Mouse (Mus musculus): ENCODE data around the gene H60b. TPM values are rescaled to one million over a fixed set of nuclear protein-coding genes. Genes with fewer than 3 reads are reported as not detected.

The H60b gene
- polyA plus RNA-seq, 1 experiment from 2014 or later: 0.32 TPM

GRCm38 (mm10) chr10:22297766-22298461, 139.5 kb downstream of the H60b start:
- ATAC-seq (no peak), DNase-seq (ENCODE audit: low spot score) (no peak)
- Histone ChIP-seq H3K27ac (ENCODE audit: low read depth, low read length) (no peak overlapping the region), H3K9me3 (replicated peaks; ENCODE audit: control insufficient read depth, low read length) (no peaks in the 10 kb centered on the region), H3K4me3 (ENCODE audit: low read depth, low read length) (no peak overlapping the region), H3K36me3 (ENCODE audit: control insufficient read depth, insufficient read depth, low read length) (no peaks in the 10 kb centered on the region), H3K27me3 (replicated peaks; ENCODE audit: control insufficient read depth, insufficient read depth, low read length) (no peaks in the 10 kb centered on the region), H3K4me1 (ENCODE audit: control insufficient read depth, insufficient read depth, low read length) (no peaks in the 10 kb centered on the region), H3K4me2 (ENCODE audit: low read length) (no peak overlapping the region), H3K9ac (ENCODE audit: low read length) (no peak overlapping the region)
- 75% methylated on average over 8 of the region's 8 CpGs for WGBS

- WGBS: 71% methylated on average over 2 of the region's 2 CpGs
Measured at GRCm38 (mm10) chr10:22299324-22299723, 140.9 kb downstream of the H60b start.

GRCm38 (mm10) chr10:22301641-22302040, 143.3 kb downstream of the H60b start:
- H3K27ac ChIP-seq (ENCODE audit: low read depth, low read length): no peak overlapping the region
- ATAC-seq: no peak
- no peaks in the 10 kb centered on the region for H3K9me3 ChIP-seq (replicated peaks; ENCODE audit: control insufficient read depth, low read length)
- WGBS: 69% methylated on average over 1 of the region's 1 CpGs
- no peaks in the 10 kb centered on the region for H3K27me3 ChIP-seq (replicated peaks; ENCODE audit: control insufficient read depth, insufficient read depth, low read length)
- H3K9ac ChIP-seq (ENCODE audit: low read length): no peak overlapping the region
- no peak for DNase-seq (ENCODE audit: low spot score)
- no peaks in the 10 kb centered on the region for H3K36me3 ChIP-seq (ENCODE audit: control insufficient read depth, insufficient read depth, low read length)
- no peak overlapping the region for H3K4me2 ChIP-seq (ENCODE audit: low read length)
- no peaks in the 10 kb centered on the region for H3K4me1 ChIP-seq (ENCODE audit: control insufficient read depth, insufficient read depth, low read length)
- no peak overlapping the region for H3K4me3 ChIP-seq (ENCODE audit: low read depth, low read length)

More at GRCm38 (mm10) chr10:22299324-22299723, 140.9 kb downstream of the H60b start:
- H3K36me3 ChIP-seq (ENCODE audit: control insufficient read depth, insufficient read depth, low read length): no peaks in the 10 kb centered on the region
- H3K9me3 ChIP-seq (replicated peaks; ENCODE audit: control insufficient read depth, low read length): no peaks in the 10 kb centered on the region
- no peaks in the 10 kb centered on the region for H3K4me1 ChIP-seq (ENCODE audit: control insufficient read depth, insufficient read depth, low read length)
- DNase-seq (ENCODE audit: low spot score): no peak
- H3K9ac ChIP-seq (ENCODE audit: low read length): no peak overlapping the region
- H3K4me2 ChIP-seq (ENCODE audit: low read length): no peak overlapping the region
- no peak for ATAC-seq
- H3K27me3 ChIP-seq (replicated peaks; ENCODE audit: control insufficient read depth, insufficient read depth, low read length): no peaks in the 10 kb centered on the region
- no peak overlapping the region for H3K27ac ChIP-seq (ENCODE audit: low read depth, low read length)
- no peak overlapping the region for H3K4me3 ChIP-seq (ENCODE audit: low read depth, low read length)

- H3K4me1 ChIP-seq (ENCODE audit: control insufficient read depth, insufficient read depth, low read length): no peaks in the 10 kb centered on the region
- 86% methylated on average over 5 of the region's 5 CpGs for WGBS
- ATAC-seq: no peak
Measured at GRCm38 (mm10) chr10:22302344-22303057, 144.1 kb downstream of the H60b start.

GRCm38 (mm10) chr10:22303736-22304135, 145.3 kb downstream of the H60b start:
- Histone ChIP-seq H3K27me3 (replicated peaks; ENCODE audit: control insufficient read depth, insufficient read depth, low read length) (no peaks in the 10 kb centered on the region), H3K4me2 (ENCODE audit: low read length) (no peak overlapping the region), H3K9me3 (replicated peaks; ENCODE audit: control insufficient read depth, low read length) (no peaks in the 10 kb centered on the region), H3K4me1 (ENCODE audit: control insufficient read depth, insufficient read depth, low read length) (no peaks in the 10 kb centered on the region), H3K4me3 (ENCODE audit: low read depth, low read length) (no peak overlapping the region), H3K36me3 (ENCODE audit: control insufficient read depth, insufficient read depth, low read length) (no peaks in the 10 kb centered on the region), H3K27ac (ENCODE audit: low read depth, low read length) (no peak overlapping the region), H3K9ac (ENCODE audit: low read length) (no peak overlapping the region)
- ATAC-seq: no peak
- no peak for DNase-seq (ENCODE audit: low spot score)
- 88% methylated on average over 6 of the region's 6 CpGs for WGBS

More at GRCm38 (mm10) chr10:22302344-22303057, 144.1 kb downstream of the H60b start:
- no peaks in the 10 kb centered on the region for H3K27me3 ChIP-seq (replicated peaks; ENCODE audit: control insufficient read depth, insufficient read depth, low read length)
- H3K27ac ChIP-seq (ENCODE audit: low read depth, low read length): no peak overlapping the region
- no peak for DNase-seq (ENCODE audit: low spot score)
- H3K36me3 ChIP-seq (ENCODE audit: control insufficient read depth, insufficient read depth, low read length): no peaks in the 10 kb centered on the region
- no peak overlapping the region for H3K4me2 ChIP-seq (ENCODE audit: low read length)
- no peaks in the 10 kb centered on the region for H3K9me3 ChIP-seq (replicated peaks; ENCODE audit: control insufficient read depth, low read length)
- H3K9ac ChIP-seq (ENCODE audit: low read length): no peak overlapping the region
- H3K4me3 ChIP-seq (ENCODE audit: low read depth, low read length): no peak overlapping the region

- Histone ChIP-seq H3K4me1 (ENCODE audit: control insufficient read depth, insufficient read depth, low read length) (no peaks in the 10 kb centered on the region), H3K36me3 (ENCODE audit: control insufficient read depth, insufficient read depth, low read length) (no peaks in the 10 kb centered on the region), H3K27ac (ENCODE audit: low read depth, low read length) (no peak overlapping the region), H3K27me3 (replicated peaks; ENCODE audit: control insufficient read depth, insufficient read depth, low read length) (no peaks in the 10 kb centered on the region), H3K4me2 (ENCODE audit: low read length) (no peak overlapping the region), H3K9ac (ENCODE audit: low read length) (no peak overlapping the region), H3K9me3 (replicated peaks; ENCODE audit: control insufficient read depth, low read length) (no peaks in the 10 kb centered on the region), H3K4me3 (ENCODE audit: low read depth, low read length) (no peak overlapping the region)
- DNase-seq (ENCODE audit: low spot score) (no peak), ATAC-seq (no peak)
- 80% methylated on average over 4 of the region's 4 CpGs for WGBS
Measured at GRCm38 (mm10) chr10:22305801-22306200, 147.4 kb downstream of the H60b start.

- no peaks in the 10 kb centered on the region for H3K36me3 ChIP-seq (ENCODE audit: control insufficient read depth, insufficient read depth, low read length)
- H3K4me2 ChIP-seq (ENCODE audit: low read length): no peak overlapping the region
- no peak overlapping the region for H3K9ac ChIP-seq (ENCODE audit: low read length)
- no peak for DNase-seq (ENCODE audit: low spot score)
- 60% methylated on average over 4 of the region's 4 CpGs for WGBS
- no peak overlapping the region for H3K27ac ChIP-seq (ENCODE audit: low read depth, low read length)
- H3K9me3 ChIP-seq (replicated peaks; ENCODE audit: control insufficient read depth, low read length): no peaks in the 10 kb centered on the region
- ATAC-seq: no peak
- no peaks in the 10 kb centered on the region for H3K4me1 ChIP-seq (ENCODE audit: control insufficient read depth, insufficient read depth, low read length)
- H3K4me3 ChIP-seq (ENCODE audit: low read depth, low read length): no peak overlapping the region
- no peaks in the 10 kb centered on the region for H3K27me3 ChIP-seq (replicated peaks; ENCODE audit: control insufficient read depth, insufficient read depth, low read length)
Measured at GRCm38 (mm10) chr10:22306452-22306851, 148.1 kb downstream of the H60b start.

- ATAC-seq: no peak
- Histone ChIP-seq H3K27me3 (replicated peaks; ENCODE audit: control insufficient read depth, insufficient read depth, low read length) (no peaks in the 10 kb centered on the region), H3K9me3 (replicated peaks; ENCODE audit: control insufficient read depth, low read length) (no peaks in the 10 kb centered on the region), H3K4me3 (ENCODE audit: low read depth, low read length) (no peak overlapping the region), H3K4me1 (ENCODE audit: control insufficient read depth, insufficient read depth, low read length) (no peaks in the 10 kb centered on the region), H3K4me2 (ENCODE audit: low read length) (no peak overlapping the region), H3K27ac (ENCODE audit: low read depth, low read length) (no peak overlapping the region), H3K36me3 (ENCODE audit: control insufficient read depth, insufficient read depth, low read length) (no peaks in the 10 kb centered on the region), H3K9ac (ENCODE audit: low read length) (no peak overlapping the region)
- DNase-seq (ENCODE audit: low spot score): no peak
- WGBS: 74% methylated on average over 1 of the region's 1 CpGs
Measured at GRCm38 (mm10) chr10:22308221-22308620, 149.8 kb downstream of the H60b start.

- H3K27me3 ChIP-seq (replicated peaks; ENCODE audit: control insufficient read depth, insufficient read depth, low read length): no peaks in the 10 kb centered on the region
- H3K4me2 ChIP-seq (ENCODE audit: low read length): no peak overlapping the region
- ATAC-seq (no peak), DNase-seq (ENCODE audit: low spot score) (no peak)
- H3K36me3 ChIP-seq (ENCODE audit: control insufficient read depth, insufficient read depth, low read length): no peaks in the 10 kb centered on the region
- 94% methylated on average over 2 of the region's 2 CpGs for WGBS
- no peaks in the 10 kb centered on the region for H3K9me3 ChIP-seq (replicated peaks; ENCODE audit: control insufficient read depth, low read length)
- H3K4me1 ChIP-seq (ENCODE audit: control insufficient read depth, insufficient read depth, low read length): no peaks in the 10 kb centered on the region
- no peak overlapping the region for H3K27ac ChIP-seq (ENCODE audit: low read depth, low read length)
- H3K4me3 ChIP-seq (ENCODE audit: low read depth, low read length): no peak overlapping the region
- H3K9ac ChIP-seq (ENCODE audit: low read length): no peak overlapping the region
Measured at GRCm38 (mm10) chr10:22322858-22323257, 164.5 kb downstream of the H60b start.

All from forebrain, embryonic 14.5 days (tissue).